Mouse (Mus musculus) telencephalon, adult 2 months (tissue): ENCODE results near the gene Ptpn3.
"Not testable (repeated sequence)": the region's sequence is repeated elsewhere in the genome, so short reads cannot be mapped to it uniquely, and the experiment has no call there.

Source experiments
- DNase-seq: peaks from one replicate; pipeline ENCODE4 v3.0.0-alpha.2; 2011; ENCODE audit warnings: low read depth, low spot score

The Ptpn3 gene

GRCm38 (mm10) chr4:57228601-57229520 lies 72.8 kb downstream of the Ptpn3 start:
- DNase-seq, result peak; percentile 84

GRCm38 (mm10) chr4:57224776-57225175 lies 76.9 kb downstream of the Ptpn3 start:
- DNase-seq, result no peak

GRCm38 (mm10) chr4:57217746-57218145 lies 83.9 kb downstream of the Ptpn3 start:
- no peak for DNase-seq

GRCm38 (mm10) chr4:57216535-57216934 lies 85.1 kb downstream of the Ptpn3 start:
- no peak for DNase-seq

- DNase-seq, result no peak
Observed at GRCm38 (mm10) chr4:57214852-57215251, 86.8 kb downstream of the Ptpn3 start.

- no peak for DNase-seq
Observed at GRCm38 (mm10) chr4:57214114-57214513, 87.5 kb downstream of the Ptpn3 start.

GRCm38 (mm10) chr4:57211706-57212105 lies 89.9 kb downstream of the Ptpn3 start:
- DNase-seq, result no peak

- DNase-seq, result no peak
Observed at GRCm38 (mm10) chr4:57205908-57206307, 95.7 kb downstream of the Ptpn3 start.

GRCm38 (mm10) chr4:57204780-57205179 lies 96.9 kb downstream of the Ptpn3 start:
- DNase-seq, result no peak

GRCm38 (mm10) chr4:57202660-57203361 lies 98.8 kb downstream of the Ptpn3 start:
- DNase-seq, result no peak

- DNase-seq, result no peak
Observed at GRCm38 (mm10) chr4:57202132-57202531, 99.5 kb downstream of the Ptpn3 start.

- DNase-seq, result no peak
Observed at GRCm38 (mm10) chr4:57200661-57201060, 101.0 kb downstream of the Ptpn3 start.

- not testable (repeated sequence) for DNase-seq
Observed at GRCm38 (mm10) chr4:57198666-57199393, 102.8 kb downstream of the Ptpn3 start.

- DNase-seq, result no peak
Observed at GRCm38 (mm10) chr4:57191543-57192283, 109.9 kb downstream of the Ptpn3 start.

GRCm38 (mm10) chr4:57189881-57190280 lies 111.8 kb downstream of the Ptpn3 start:
- no peak for DNase-seq

GRCm38 (mm10) chr4:57186035-57186434 lies 115.6 kb downstream of the Ptpn3 start:
- DNase-seq, result no peak

GRCm38 (mm10) chr4:57185462-57185861 lies 116.2 kb downstream of the Ptpn3 start:
- no peak for DNase-seq

- no peak for DNase-seq
Observed at GRCm38 (mm10) chr4:57183493-57183892, 118.1 kb downstream of the Ptpn3 start.

- no peak for DNase-seq
Observed at GRCm38 (mm10) chr4:57181538-57181937, 120.1 kb downstream of the Ptpn3 start.

- DNase-seq, result no peak
Observed at GRCm38 (mm10) chr4:57178881-57179280, 122.8 kb downstream of the Ptpn3 start.

- no peak for DNase-seq
Observed at GRCm38 (mm10) chr4:57175329-57175728, 126.3 kb downstream of the Ptpn3 start.
